Mouse (Mus musculus): ENCODE data around the gene Serpine2. TPM values are rescaled to one million over a fixed set of nuclear protein-coding genes. Genes with fewer than 3 reads are reported as not detected.

The Serpine2 gene
- polyA plus RNA-seq, 1 experiment from 2014 or later, result 54.7 TPM

DNA sequence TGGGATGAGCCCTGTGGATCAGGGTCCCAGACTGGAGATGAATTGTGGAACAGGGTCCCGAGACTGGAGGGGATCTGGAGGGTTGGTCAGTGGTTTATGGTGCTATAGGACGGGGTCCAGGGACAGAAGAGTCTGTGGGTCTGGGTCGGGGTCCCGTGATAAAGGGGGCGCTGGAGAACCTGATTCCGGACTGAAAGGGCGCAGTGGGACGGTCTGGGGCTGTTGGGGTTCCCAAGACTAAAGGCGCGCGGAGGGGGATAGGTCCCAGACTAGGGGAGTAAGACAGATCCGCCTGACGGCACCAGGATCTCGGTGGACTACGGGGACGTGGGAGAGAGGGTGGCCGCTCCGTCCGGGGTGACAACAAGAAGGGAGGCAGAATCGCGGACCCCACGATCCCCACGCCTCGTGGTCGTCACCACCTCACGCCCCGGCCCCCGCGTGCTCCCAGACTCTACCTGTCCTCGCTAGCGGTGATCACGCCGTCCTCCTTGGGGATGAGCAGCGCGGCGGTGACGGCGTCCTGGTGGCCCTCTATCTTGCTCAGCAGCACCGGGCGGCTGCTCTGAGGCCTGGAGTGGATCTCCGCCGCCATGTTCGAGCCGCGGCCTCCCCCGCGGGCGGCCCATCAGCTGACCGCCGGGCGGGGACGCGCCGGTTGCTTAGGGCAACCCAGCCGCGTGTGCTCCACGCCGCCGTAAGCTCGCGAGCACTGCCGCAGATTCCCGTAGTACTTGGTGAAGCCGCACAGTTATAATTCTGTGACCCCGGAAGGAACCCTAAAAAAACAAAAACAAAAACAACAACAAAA is 99.7 kb downstream of the Serpine2 start:
- peak overlapping the region; percentile 92 for H3K27ac ChIP-seq (replicated peaks)
- no peaks in the 10 kb centered on the region for H3K9me3 ChIP-seq (replicated peaks)
- H3K36me3 ChIP-seq, result no peaks in the 10 kb centered on the region
- peak; percentile 81 for DNase-seq (ENCODE audit: low spot score)
- WGBS, result under 1% methylated on average over 61 of the region's 65 CpGs
- H3K4me1 ChIP-seq, result peaks cover 23% of the 10 kb centered on the region
- no peaks in the 10 kb centered on the region for H3K27me3 ChIP-seq (ENCODE audit: low read depth, poor library complexity, severe bottlenecking)
- H3K4me3 ChIP-seq, result peak overlapping the region; percentile 87

DNA sequence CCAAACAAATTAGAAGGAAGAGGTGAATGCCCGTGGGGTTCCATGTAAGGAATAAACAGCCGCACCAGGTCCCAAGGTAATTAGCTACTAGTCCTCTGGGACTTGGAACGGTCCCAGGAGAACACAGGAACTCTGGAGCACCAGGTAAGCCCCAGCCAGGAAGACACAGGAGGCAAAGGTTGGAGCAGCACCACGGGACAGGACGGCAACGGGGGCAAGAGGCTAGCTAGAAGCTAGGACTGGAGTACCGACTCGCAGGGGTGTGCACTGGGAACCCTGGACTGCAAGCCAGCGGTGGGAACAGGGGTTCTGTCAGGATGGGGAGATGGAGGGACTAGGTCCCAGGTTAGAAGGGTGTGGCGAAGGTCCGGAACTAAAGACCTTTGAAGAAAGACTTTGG is 100.3 kb downstream of the Serpine2 start:
- H3K27me3 ChIP-seq (ENCODE audit: low read depth, poor library complexity, severe bottlenecking), result no peaks in the 10 kb centered on the region
- DNase-seq (ENCODE audit: low spot score), result no peak
- H3K36me3 ChIP-seq, result no peaks in the 10 kb centered on the region
- peak overlapping the region; percentile 87 for H3K4me3 ChIP-seq
- H3K9me3 ChIP-seq (replicated peaks), result no peaks in the 10 kb centered on the region
- 14% methylated on average over 11 of the region's 11 CpGs for WGBS
- H3K4me1 ChIP-seq, result peaks cover 23% of the 10 kb centered on the region
- H3K27ac ChIP-seq (replicated peaks), result peak overlapping the region; percentile 92

GRCm38 (mm10) chr1:79759436-79759972 is 101.5 kb downstream of the Serpine2 start:
- no peak overlapping the region for H3K27ac ChIP-seq (replicated peaks)
- H3K4me3 ChIP-seq, result peak overlapping the region; percentile 18; the same call in 1 of the 2 replicates
- no peaks in the 10 kb centered on the region for H3K36me3 ChIP-seq
- H3K9me3 ChIP-seq (replicated peaks), result no peaks in the 10 kb centered on the region
- no peak for DNase-seq (ENCODE audit: low spot score)
- H3K4me1 ChIP-seq, result peaks cover 23% of the 10 kb centered on the region
- 81% methylated on average over 5 of the region's 5 CpGs for WGBS
- no peaks in the 10 kb centered on the region for H3K27me3 ChIP-seq (ENCODE audit: low read depth, poor library complexity, severe bottlenecking)

DNA sequence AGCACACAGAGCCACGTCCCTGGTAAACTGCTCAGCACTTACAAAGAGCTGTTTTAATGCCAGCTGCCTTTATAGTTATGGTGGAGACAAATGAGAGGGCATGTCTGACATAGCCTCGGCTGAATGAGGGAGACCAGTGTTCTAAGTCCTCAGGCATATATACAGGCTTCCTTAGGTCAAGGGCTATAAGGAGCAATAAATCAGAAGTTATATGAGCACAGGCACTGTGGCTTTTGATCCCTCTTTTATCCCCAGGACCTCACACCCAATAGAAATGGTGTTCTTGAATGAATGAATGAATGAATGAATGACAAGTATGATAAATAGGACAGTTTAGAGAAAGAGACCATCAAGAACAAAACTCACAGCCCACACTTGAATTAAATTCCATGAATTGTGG is 102.0 kb downstream of the Serpine2 start:
- no peaks in the 10 kb centered on the region for H3K27me3 ChIP-seq (ENCODE audit: low read depth, poor library complexity, severe bottlenecking)
- WGBS, result 82% methylated on average over 2 of the region's 2 CpGs
- no peak for DNase-seq (ENCODE audit: low spot score)
- no peak overlapping the region for H3K27ac ChIP-seq (replicated peaks)
- no peaks in the 10 kb centered on the region for H3K9me3 ChIP-seq (replicated peaks)
- H3K4me3 ChIP-seq, result no peak overlapping the region
- H3K36me3 ChIP-seq, result no peaks in the 10 kb centered on the region
- peaks cover 23% of the 10 kb centered on the region for H3K4me1 ChIP-seq

DNA sequence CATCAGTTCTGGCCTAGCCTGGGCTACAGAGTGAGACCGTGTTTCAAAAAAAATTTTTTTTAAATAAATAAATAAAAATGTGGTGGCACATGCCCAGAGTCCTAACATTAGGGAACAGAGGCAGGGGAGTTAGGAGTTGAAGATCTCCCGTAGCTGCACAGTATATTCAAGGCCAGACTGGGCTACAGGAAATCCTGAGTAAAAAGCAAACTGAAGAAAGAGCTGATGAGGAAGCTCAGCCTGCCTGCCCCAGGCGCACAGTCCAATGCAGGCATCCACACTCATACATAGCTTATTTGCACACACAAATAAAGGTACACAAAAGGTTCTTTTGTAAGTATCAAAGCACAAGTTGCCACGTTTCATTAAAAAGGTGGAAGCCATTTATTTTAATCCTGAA is 103.4 kb downstream of the Serpine2 start:
- DNase-seq (ENCODE audit: low spot score), result no peak
- Histone ChIP-seq H3K9me3 (replicated peaks) (no peaks in the 10 kb centered on the region), H3K4me1 (peaks cover 23% of the 10 kb centered on the region), H3K27ac (replicated peaks) (no peak overlapping the region), H3K4me3 (no peak overlapping the region), H3K36me3 (no peaks in the 10 kb centered on the region), H3K27me3 (ENCODE audit: low read depth, poor library complexity, severe bottlenecking) (no peaks in the 10 kb centered on the region)
- 87% methylated on average over 4 of the region's 4 CpGs for WGBS

- Histone ChIP-seq H3K36me3 (no peaks in the 10 kb centered on the region), H3K27ac (replicated peaks) (no peak overlapping the region), H3K4me3 (no peak overlapping the region), H3K4me1 (peaks cover 21% of the 10 kb centered on the region), H3K27me3 (ENCODE audit: low read depth, poor library complexity, severe bottlenecking) (no peaks in the 10 kb centered on the region), H3K9me3 (replicated peaks) (no peaks in the 10 kb centered on the region)
- 85% methylated on average over 7 of the region's 7 CpGs for WGBS
- no peak for DNase-seq (ENCODE audit: low spot score)
These were observed 103.8 kb downstream of the Serpine2 start for GRCm38 (mm10) chr1:79757161-79757560.

- H3K4me1 ChIP-seq, result peaks cover 18% of the 10 kb centered on the region
- H3K4me3 ChIP-seq, result no peak overlapping the region
- no peaks in the 10 kb centered on the region for H3K27me3 ChIP-seq (ENCODE audit: low read depth, poor library complexity, severe bottlenecking)
- DNase-seq (ENCODE audit: low spot score), result no peak
- no peaks in the 10 kb centered on the region for H3K9me3 ChIP-seq (replicated peaks)
- H3K27ac ChIP-seq (replicated peaks), result no peak overlapping the region
- WGBS, result 91% methylated on average over 5 of the region's 5 CpGs
- 0 out of 2 replicates have a peak, but pooled peaks cover 1% of the 10 kb centered on the region for H3K36me3 ChIP-seq
These were observed 104.6 kb downstream of the Serpine2 start for GRCm38 (mm10) chr1:79756417-79756816.

GRCm38 (mm10) chr1:79755376-79755775 is 105.6 kb downstream of the Serpine2 start:
- Histone ChIP-seq H3K4me3 (no peak overlapping the region), H3K27me3 (ENCODE audit: low read depth, poor library complexity, severe bottlenecking) (no peaks in the 10 kb centered on the region), H3K4me1 (peaks cover 12% of the 10 kb centered on the region), H3K9me3 (replicated peaks) (no peaks in the 10 kb centered on the region), H3K36me3 (0 out of 2 replicates have a peak, but pooled peaks cover 5% of the 10 kb centered on the region), H3K27ac (replicated peaks) (no peak overlapping the region)
- 78% methylated on average over 2 of the region's 2 CpGs for WGBS
- DNase-seq (ENCODE audit: low spot score), result no peak

DNA sequence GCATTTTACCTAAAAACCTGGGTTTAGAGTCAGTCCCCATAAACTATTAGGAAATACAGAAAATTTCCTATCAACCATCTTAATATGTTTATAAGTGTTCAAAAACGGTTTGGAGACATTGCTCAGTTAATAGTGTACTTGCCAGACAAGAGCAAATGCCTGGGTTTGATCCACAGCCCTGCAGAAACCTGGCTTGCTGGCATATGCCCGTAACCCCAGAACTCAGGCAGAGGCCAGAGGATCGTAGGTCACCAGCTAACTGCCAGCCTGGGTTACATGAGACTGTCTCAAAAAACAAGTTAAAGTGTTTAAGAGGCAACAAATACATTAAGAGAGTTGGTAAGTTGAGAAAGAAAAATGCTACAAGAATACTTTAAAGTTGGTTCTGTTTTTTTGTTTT is 106.0 kb downstream of the Serpine2 start:
- 94% methylated on average over 3 of the region's 3 CpGs for WGBS
- no peak for DNase-seq (ENCODE audit: low spot score)

GRCm38 (mm10) chr1:79753456-79753855 is 107.5 kb downstream of the Serpine2 start:
- Histone ChIP-seq H3K9me3 (replicated peaks) (no peaks in the 10 kb centered on the region), H3K36me3 (0 out of 2 replicates have a peak, but pooled peaks cover 5% of the 10 kb centered on the region), H3K27ac (replicated peaks) (no peak overlapping the region), H3K4me1 (no peaks in the 10 kb centered on the region), H3K27me3 (ENCODE audit: low read depth, poor library complexity, severe bottlenecking) (no peaks in the 10 kb centered on the region), H3K4me3 (no peak overlapping the region)
- WGBS, result 92% methylated on average over 3 of the region's 3 CpGs
- no peak for DNase-seq (ENCODE audit: low spot score)

More for the DNA sequence above, 106.0 kb downstream of the Serpine2 start:
- no peak overlapping the region for H3K27ac ChIP-seq (replicated peaks)
- H3K27me3 ChIP-seq (ENCODE audit: low read depth, poor library complexity, severe bottlenecking), result no peaks in the 10 kb centered on the region
- H3K9me3 ChIP-seq (replicated peaks), result no peaks in the 10 kb centered on the region
- H3K4me3 ChIP-seq, result no peak overlapping the region
- H3K4me1 ChIP-seq, result peaks cover 8% of the 10 kb centered on the region
- 0 out of 2 replicates have a peak, but pooled peaks cover 5% of the 10 kb centered on the region for H3K36me3 ChIP-seq

GRCm38 (mm10) chr1:79752714-79753340 is 108.2 kb downstream of the Serpine2 start:
- H3K27me3 ChIP-seq (ENCODE audit: low read depth, poor library complexity, severe bottlenecking), result no peaks in the 10 kb centered on the region
- WGBS, result 85% methylated on average over 4 of the region's 4 CpGs
- H3K27ac ChIP-seq (replicated peaks), result no peak overlapping the region
- H3K4me1 ChIP-seq, result no peaks in the 10 kb centered on the region
- DNase-seq (ENCODE audit: low spot score), result no peak
- 0 out of 2 replicates have a peak, but pooled peaks cover 5% of the 10 kb centered on the region for H3K36me3 ChIP-seq
- no peaks in the 10 kb centered on the region for H3K9me3 ChIP-seq (replicated peaks)
- H3K4me3 ChIP-seq, result no peak overlapping the region

DNA sequence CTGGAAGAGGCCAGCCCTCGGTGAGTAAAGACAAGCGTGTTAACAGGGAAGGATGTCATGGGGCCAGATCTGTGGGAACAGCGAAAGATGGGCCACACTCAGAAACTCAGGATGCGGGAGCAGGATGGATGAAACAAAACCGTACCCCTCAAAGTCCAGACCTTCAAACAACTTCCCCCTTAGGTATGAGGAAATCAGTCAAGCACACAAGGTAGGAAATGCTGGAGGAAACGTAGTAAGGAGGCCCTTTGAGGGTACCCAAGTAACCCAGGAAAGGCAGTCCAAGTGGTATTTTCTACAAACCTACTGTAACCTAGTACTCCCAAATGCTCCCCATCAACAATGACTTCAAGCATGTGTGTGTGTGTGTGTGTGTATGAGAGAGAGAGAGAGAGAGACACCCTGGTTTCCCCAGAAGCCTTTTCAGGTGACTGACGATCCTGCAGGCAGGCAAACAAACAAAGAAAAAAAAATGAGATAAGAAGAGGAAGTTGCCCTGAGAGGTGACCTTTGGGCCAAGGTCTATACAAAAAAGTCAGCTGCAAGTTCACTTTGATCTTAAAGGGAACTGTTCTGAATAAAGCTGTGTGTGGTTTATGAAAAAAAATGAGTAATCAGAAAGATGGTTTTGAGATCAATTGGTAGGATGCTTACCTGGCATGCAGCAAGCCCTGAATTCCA is 108.8 kb downstream of the Serpine2 start:
- Histone ChIP-seq H3K4me1 (no peaks in the 10 kb centered on the region), H3K36me3 (0 out of 2 replicates have a peak, but pooled peaks cover 5% of the 10 kb centered on the region), H3K4me3 (no peak overlapping the region), H3K27me3 (ENCODE audit: low read depth, poor library complexity, severe bottlenecking) (no peaks in the 10 kb centered on the region), H3K27ac (replicated peaks) (no peak overlapping the region), H3K9me3 (replicated peaks) (no peaks in the 10 kb centered on the region)
- DNase-seq (ENCODE audit: low spot score), result no peak
- WGBS, result 83% methylated on average over 7 of the region's 7 CpGs

Measured in midbrain, embryonic 10.5 days (tissue).